In the genomic region with DNA sequence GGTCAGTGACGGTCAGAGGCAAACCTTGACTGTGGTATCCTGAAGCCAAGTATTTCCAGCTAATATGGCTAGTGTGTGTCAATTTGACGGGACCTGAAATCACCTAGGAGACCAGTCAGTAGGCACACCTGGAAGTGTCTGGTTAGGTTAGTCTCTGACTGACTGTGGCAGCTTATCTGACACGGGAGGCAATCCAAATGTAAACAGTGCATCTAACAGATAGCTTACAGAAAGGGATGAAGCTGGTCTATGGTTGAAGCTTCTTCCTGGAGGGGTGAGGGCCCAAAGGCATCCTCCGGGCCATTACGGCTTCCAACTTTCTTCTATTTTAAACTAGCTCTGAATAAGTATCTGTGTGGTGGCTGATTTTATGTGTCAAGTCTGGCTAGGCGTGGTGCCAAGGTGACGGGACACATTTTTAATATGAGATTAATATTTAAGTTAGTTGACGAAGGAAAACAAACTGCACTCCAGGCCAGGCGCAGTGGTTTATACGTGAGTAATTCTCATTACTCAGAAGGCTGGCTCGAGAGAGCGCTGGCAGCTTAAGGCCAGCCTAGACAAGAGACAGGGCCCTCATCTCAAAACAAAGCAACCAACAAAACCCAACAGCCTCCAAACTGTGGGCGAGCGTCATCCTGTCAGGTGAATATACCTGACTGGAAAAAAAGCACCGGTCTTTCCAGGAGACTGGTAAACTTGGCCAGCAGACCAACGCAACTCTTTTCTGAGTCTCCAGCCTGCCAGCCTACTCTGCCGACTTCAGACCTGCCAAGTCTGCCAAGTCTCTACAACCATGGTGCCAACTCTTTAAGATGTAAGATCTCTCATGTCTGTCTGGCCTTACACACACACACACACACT, we compare ENCODE assay signal across 16 mouse cellular contexts. TPM values are rescaled to one million over a fixed set of nuclear protein-coding genes. Genes with fewer than 3 reads are reported as not detected.
DNase-seq lines count a peak whose midpoint lies in the region; ATAC-seq and TF ChIP-seq lines count a peak whose summit lies in the region.
"Had no signal": no experiment of that assay in that cellular context is flagged by ENCODE, and none has a peak within 500 bp of the region (broad histone marks: within the 10 kb centered on the region; RNA-seq: fewer than 3 reads in every experiment).

No protein-coding gene starts in this region.

- no peaks in the 10 kb centered on the region for H3K27me3 ChIP-seq in heart, adult 2 months (ENCODE audit: control insufficient read depth, insufficient read depth, low read length)
- no peaks in the 10 kb centered on the region for H3K27me3 ChIP-seq in lung, postnatal 0 days (replicated peaks; ENCODE audit: insufficient read depth, low read length)
- no peaks in the 10 kb centered on the region for H3K27me3 ChIP-seq in forebrain, postnatal 0 days (ENCODE audit: insufficient read depth, low read length)
- no peaks in the 10 kb centered on the region for H3K27me3 ChIP-seq in hindbrain, embryonic 11.5 days (ENCODE audit: control insufficient read depth, insufficient read depth, low read length)
- H3K27me3 ChIP-seq: limb, embryonic 15.5 days; midbrain, embryonic 12.5 days; stomach, embryonic 15.5 days had no signal

- H3K4me3 ChIP-seq in heart, adult 2 months, result no peak overlapping the region
- H3K4me3 ChIP-seq in lung, postnatal 0 days (ENCODE audit: low read depth, low read length), result no peak overlapping the region
- no peak overlapping the region for H3K4me3 ChIP-seq in forebrain, postnatal 0 days (ENCODE audit: low read depth, low read length)
- no peak overlapping the region for H3K4me3 ChIP-seq in hindbrain, embryonic 11.5 days (ENCODE audit: low read depth, low read length)
- H3K4me3 ChIP-seq: limb, embryonic 15.5 days; midbrain, embryonic 12.5 days; stomach, embryonic 15.5 days had no signal

- peaks cover 2% of the 10 kb centered on the region; the same call in 1 of the 2 replicates for H3K79me2 ChIP-seq in heart, adult 2 months (replicated peaks; ENCODE audit: control insufficient read depth, insufficient read depth, low read length)

- no peaks in the 10 kb centered on the region for H3K9me3 ChIP-seq in lung, postnatal 0 days (ENCODE audit: low read length)
- no peaks in the 10 kb centered on the region for H3K9me3 ChIP-seq in forebrain, postnatal 0 days (ENCODE audit: low read length)
- no peaks in the 10 kb centered on the region for H3K9me3 ChIP-seq in hindbrain, embryonic 11.5 days (ENCODE audit: control insufficient read depth, low read length)
- H3K9me3 ChIP-seq: limb, embryonic 15.5 days; midbrain, embryonic 12.5 days; stomach, embryonic 15.5 days had no signal

- intact Hi-C loops in heart, adult 2 months (cut with DNase I), result no loop called here
- intact Hi-C loops in heart, postnatal 36 days (cut with DNase I), result no loop called here

- peaks cover 8% of the 10 kb centered on the region for H3K36me3 ChIP-seq in heart, adult 2 months (ENCODE audit: control insufficient read depth, insufficient read depth, low read length)
- H3K36me3 ChIP-seq in lung, postnatal 0 days (ENCODE audit: insufficient read depth, low read length), result no peaks in the 10 kb centered on the region
- H3K36me3 ChIP-seq in forebrain, postnatal 0 days (ENCODE audit: insufficient read depth), result no peaks in the 10 kb centered on the region
- H3K36me3 ChIP-seq in hindbrain, embryonic 11.5 days (ENCODE audit: control insufficient read depth, insufficient read depth, low read length), result no peaks in the 10 kb centered on the region
- H3K36me3 ChIP-seq: limb, embryonic 15.5 days; midbrain, embryonic 12.5 days; stomach, embryonic 15.5 days had no signal

- peaks cover 38% of the 10 kb centered on the region for H3K4me1 ChIP-seq in heart, adult 2 months (ENCODE audit: control insufficient read depth, insufficient read depth, low read length)
- peaks cover 17% of the 10 kb centered on the region; the same call in 1 of the 2 replicates for H3K4me1 ChIP-seq in lung, postnatal 0 days (ENCODE audit: insufficient read depth, low read depth, low read length)
- 0 out of 2 replicates have a peak, but pooled peaks cover 9% of the 10 kb centered on the region for H3K4me1 ChIP-seq in forebrain, postnatal 0 days (ENCODE audit: insufficient read depth)
- H3K4me1 ChIP-seq in hindbrain, embryonic 11.5 days (replicated peaks; ENCODE audit: control insufficient read depth, insufficient read depth, low read length), result no peaks in the 10 kb centered on the region; the same call in 1 of the 2 replicates

- TF ChIP-seq EP300 in heart, adult 2 months (IDR thresholded peaks at IDR 0.05; ENCODE audit: insufficient read depth, low read depth, low read length), result no peak
- no peak for TF ChIP-seq EP300 in lung, postnatal 0 days (IDR thresholded peaks at IDR 0.05)

- no peak overlapping the region; the same call in 1 of the 2 replicates for H3K9ac ChIP-seq in heart, adult 2 months (ENCODE audit: low read depth, low read length)
- no peak overlapping the region for H3K9ac ChIP-seq in lung, postnatal 0 days (replicated peaks; ENCODE audit: low read depth)
- no peak overlapping the region for H3K9ac ChIP-seq in forebrain, postnatal 0 days
- H3K9ac ChIP-seq in hindbrain, embryonic 11.5 days (ENCODE audit: low read depth, low read length), result no peak overlapping the region
- H3K9ac ChIP-seq: limb, embryonic 15.5 days; midbrain, embryonic 12.5 days; stomach, embryonic 15.5 days had no signal

- TF ChIP-seq CTCF in heart, adult 2 months (IDR thresholded peaks at IDR 0.05), result no peak
- no peak for TF ChIP-seq CTCF in lung, postnatal 0 days (IDR thresholded peaks at IDR 0.05)
- TF ChIP-seq CTCF in forebrain, postnatal 0 days (IDR thresholded peaks at IDR 0.05; ENCODE audit: low read depth), result no peak

- no peak overlapping the region for H3K4me2 ChIP-seq in lung, postnatal 0 days (replicated peaks; ENCODE audit: low read depth, low read length)
- no peak overlapping the region for H3K4me2 ChIP-seq in forebrain, postnatal 0 days (ENCODE audit: low read depth)
- H3K4me2 ChIP-seq in hindbrain, embryonic 11.5 days (replicated peaks; ENCODE audit: low read depth, low read length), result no peak overlapping the region
- H3K4me2 ChIP-seq: limb, embryonic 15.5 days; midbrain, embryonic 12.5 days; stomach, embryonic 15.5 days had no signal

- no peak for TF ChIP-seq POLR2A in heart, adult 2 months (IDR thresholded peaks at IDR 0.05; ENCODE audit: insufficient read depth, low read depth, low read length)

- WGBS in heart, adult 2 months, result 61% methylated on average over 17 of the region's 17 CpGs
- WGBS in lung, postnatal 0 days, result 52% methylated on average over 17 of the region's 17 CpGs
- 66% methylated on average over 17 of the region's 17 CpGs for WGBS in forebrain, postnatal 0 days
- 84% methylated on average over 17 of the region's 17 CpGs for WGBS in hindbrain, embryonic 11.5 days

- no peak for ATAC-seq in lung, postnatal 0 days
- ATAC-seq in forebrain, postnatal 0 days, result 0 out of 2 replicates have a peak, but pooled peaks have one; percentile 23
- ATAC-seq in hindbrain, embryonic 11.5 days (ENCODE audit: low FRiP score), result no peak

- DNase-seq in heart, adult 2 months, result no peak
- no peak for DNase-seq in heart, postnatal 36 days
- DNase-seq in lung, postnatal 14 days, result peak; percentile 26
- no peak for DNase-seq in lung, postnatal 0 days (ENCODE audit: low spot score)
- no peak for DNase-seq in forebrain, postnatal 0 days
- peak; percentile 74 for DNase-seq in testis, postnatal 10 days (ENCODE audit: low spot score)
- DNase-seq in thymus, postnatal 10 days (ENCODE audit: low spot score in 2 of 2), result no peak
- no peak for DNase-seq in hindbrain, embryonic 11.5 days (ENCODE audit: low spot score)
- DNase-seq: adrenal gland, postnatal 10 days; cerebellum, adult 11 months; gastrocnemius, postnatal 25 days; lung, adult 2 months had no signal

- H3K27ac ChIP-seq in heart, adult 2 months, result peak overlapping the region; percentile 33
- H3K27ac ChIP-seq in lung, postnatal 0 days (ENCODE audit: low read length), result no peak overlapping the region
- H3K27ac ChIP-seq in forebrain, postnatal 0 days (ENCODE audit: low read depth, low read length), result peak overlapping the region; percentile 5; the same call in 1 of the 2 replicates
- no peak overlapping the region for H3K27ac ChIP-seq in hindbrain, embryonic 11.5 days (ENCODE audit: low read depth, low read length)
- H3K27ac ChIP-seq: kidney, postnatal 0 days; limb, embryonic 15.5 days; midbrain, embryonic 12.5 days; stomach, embryonic 15.5 days had no signal

RNA-seq across cellular contexts. Expression of gene Fryl, which starts 23.2 kb away (rescaled TPM):
- total RNA-seq in heart, adult 2 months (2021), result 10 to 100 TPM; 32.9 to 40.7 TPM
- 25.9 and 27.4 TPM in 2 replicates for polyA plus RNA-seq in heart, adult 2 months (2012; rRNA removed)
- 10 to 100 TPM; 37.6 to 45.2 TPM for total RNA-seq in heart, postnatal 36 days (2021)
- polyA plus RNA-seq in lung, postnatal 0 days (2015; fragmentation: Nextera tagmentation; extraction: Ambion mirVana), result 20.9 and 21.9 TPM in 2 replicates
- 46.9 and 53.6 TPM in 2 replicates for total RNA-seq in forebrain, postnatal 0 days (2014; rRNA removed)
- 10.8 and 17.7 TPM in 2 replicates for polyA plus RNA-seq in forebrain, postnatal 0 days (2015; fragmentation: Nextera tagmentation; extraction: Ambion mirVana)
- polyA plus RNA-seq in hindbrain, embryonic 11.5 days (2014; fragmentation: Nextera tagmentation; extraction: Ambion mirVana), result 40.2 and 53.2 TPM in 2 replicates

RNA-seq across cellular contexts. Expression of gene Ociad1, which starts 59.3 kb away (rescaled TPM):
- total RNA-seq in heart, adult 2 months (2021), result 100 to 1,000 TPM; 232 to 249 TPM
- 83.4 and 133 TPM in 2 replicates for polyA plus RNA-seq in heart, adult 2 months (2012; rRNA removed)
- total RNA-seq in heart, postnatal 36 days (2021), result 100 to 1,000 TPM; 241 to 249 TPM
- polyA plus RNA-seq in lung, postnatal 0 days (2015; fragmentation: Nextera tagmentation; extraction: Ambion mirVana), result 177 and 179 TPM in 2 replicates
- total RNA-seq in forebrain, postnatal 0 days (2014; rRNA removed), result 237 and 265 TPM in 2 replicates
- polyA plus RNA-seq in forebrain, postnatal 0 days (2015; fragmentation: Nextera tagmentation; extraction: Ambion mirVana), result 336 and 379 TPM in 2 replicates
- polyA plus RNA-seq in hindbrain, embryonic 11.5 days (2014; fragmentation: Nextera tagmentation; extraction: Ambion mirVana), result 148 and 177 TPM in 2 replicates

Comparison
In these comparisons a context has a peak if more than half of its experiments do, and no peak if none do; other contexts are left out.
1. DNase-seq: peak in lung, postnatal 14 days (single experiment) and testis, postnatal 10 days (single experiment); none in heart, adult 2 months (0 of 2), heart, postnatal 36 days (0 of 2), lung, postnatal 0 days (single experiment), forebrain, postnatal 0 days (single experiment), thymus, postnatal 10 days (0 of 2) and hindbrain, embryonic 11.5 days (single experiment).
2. H3K27ac ChIP-seq: peak in heart, adult 2 months (single experiment) and forebrain, postnatal 0 days (single experiment); none in lung, postnatal 0 days (single experiment) and hindbrain, embryonic 11.5 days (single experiment).